Mouse (Mus musculus) liver, adult 2 months (tissue): ENCODE measurements around the gene Pawr. TPM values are rescaled to one million over a fixed set of nuclear protein-coding genes. Genes with fewer than 3 reads are reported as not detected.
A peak's percentile ranks its signal among the peaks of the same experiment; 100 is the strongest.
"Not testable (repeated sequence)": the region's sequence is repeated elsewhere in the genome, so short reads cannot be mapped to it uniquely, and the experiment has no call there.

Experiments used
- DNase-seq: peaks from one replicate; pipeline ENCODE4 v3.0.0-alpha.2; 2011; ENCODE audit warnings: low read depth, low spot score; ENCODE audit errors: extremely low read depth
- H3K27ac ChIP-seq: fragments of 200-500 bp; replicated peaks from 2 replicates; pipeline ENCODE4 v1.5.1; 2012; ENCODE audit warnings: low read depth, mild to moderate bottlenecking, control low read depth, inconsistent platforms, low read length; ENCODE audit not compliant: insufficient read depth
- H3K27me3 ChIP-seq: fragments of 200-500 bp; 2 replicates; pipeline ENCODE4 v1.6.1; 2012; ENCODE audit warnings: mild to moderate bottlenecking, moderate library complexity, low read length, inconsistent platforms; ENCODE audit not compliant: control insufficient read depth, insufficient read depth
- H3K36me3 ChIP-seq: fragments of 200-500 bp; 2 replicates; pipeline ENCODE4 v1.6.1; 2012; ENCODE audit warnings: low read length, inconsistent platforms; ENCODE audit not compliant: control insufficient read depth, insufficient read depth
- H3K4me1 ChIP-seq: fragments of 200-500 bp; 2 replicates; pipeline ENCODE4 v1.6.1; 2011; ENCODE audit warnings: low read length; ENCODE audit not compliant: control insufficient read depth, insufficient read depth
- H3K4me3 ChIP-seq: fragments of 200-500 bp; 2 replicates; pipeline ENCODE4 v1.5.1; 2011; ENCODE audit warnings: low read depth, mild to moderate bottlenecking, control low read depth, low read length, moderate library complexity; ENCODE audit not compliant: insufficient read depth
- H3K79me2 ChIP-seq: fragments of 200-500 bp; 2 replicates; pipeline ENCODE4 v1.6.1; 2012; ENCODE audit warnings: inconsistent platforms, mild to moderate bottlenecking, low read length, moderate library complexity; ENCODE audit not compliant: control insufficient read depth, insufficient read depth
- H3K9ac ChIP-seq: fragments of 200-500 bp; 2 replicates; pipeline ENCODE4 v1.6.1; 2012; ENCODE audit warnings: low read depth, mild to moderate bottlenecking, control low read depth, inconsistent platforms, low read length
- CTCF ChIP-seq: fragments of 200-500 bp; IDR thresholded peaks from 2 replicates; pipeline ENCODE4 v1.5.1; 2011; ENCODE audit warnings: low read depth, low read length, control low read depth
- POLR2A ChIP-seq: fragments of 200-500 bp; IDR thresholded peaks from 2 replicates; pipeline ENCODE4 v1.6.1; 2011; ENCODE audit warnings: low read length, control low read depth; ENCODE audit not compliant: insufficient read depth; ENCODE audit errors: extremely low read depth
- WGBS: fragments of 180-500 bp; shearing (Covaris S2); methylation state at CpG from one replicate; pipeline ENCODE4 v1.1.7; 2018; 5-methylcytosine and 5-hydroxymethylcytosine counted together
- polyA plus RNA-seq: library from polyadenylated mRNA; depleted of rRNA; stranded (reverse); fragments of >200 nt; gene quantifications from 2 replicates; pipeline ENCODE4 v1.2.3, GENCODE M21; 2012
- total RNA-seq: library from RNA; depleted of rRNA; stranded (reverse); fragments of >200 nt; gene quantifications from 2 replicates; pipeline ENCODE4 v1.2.3, GENCODE M21; 2014

The Pawr gene
- total and polyA plus RNA-seq, 2 experiments: 5.0 to 7.1 TPM

DNA sequence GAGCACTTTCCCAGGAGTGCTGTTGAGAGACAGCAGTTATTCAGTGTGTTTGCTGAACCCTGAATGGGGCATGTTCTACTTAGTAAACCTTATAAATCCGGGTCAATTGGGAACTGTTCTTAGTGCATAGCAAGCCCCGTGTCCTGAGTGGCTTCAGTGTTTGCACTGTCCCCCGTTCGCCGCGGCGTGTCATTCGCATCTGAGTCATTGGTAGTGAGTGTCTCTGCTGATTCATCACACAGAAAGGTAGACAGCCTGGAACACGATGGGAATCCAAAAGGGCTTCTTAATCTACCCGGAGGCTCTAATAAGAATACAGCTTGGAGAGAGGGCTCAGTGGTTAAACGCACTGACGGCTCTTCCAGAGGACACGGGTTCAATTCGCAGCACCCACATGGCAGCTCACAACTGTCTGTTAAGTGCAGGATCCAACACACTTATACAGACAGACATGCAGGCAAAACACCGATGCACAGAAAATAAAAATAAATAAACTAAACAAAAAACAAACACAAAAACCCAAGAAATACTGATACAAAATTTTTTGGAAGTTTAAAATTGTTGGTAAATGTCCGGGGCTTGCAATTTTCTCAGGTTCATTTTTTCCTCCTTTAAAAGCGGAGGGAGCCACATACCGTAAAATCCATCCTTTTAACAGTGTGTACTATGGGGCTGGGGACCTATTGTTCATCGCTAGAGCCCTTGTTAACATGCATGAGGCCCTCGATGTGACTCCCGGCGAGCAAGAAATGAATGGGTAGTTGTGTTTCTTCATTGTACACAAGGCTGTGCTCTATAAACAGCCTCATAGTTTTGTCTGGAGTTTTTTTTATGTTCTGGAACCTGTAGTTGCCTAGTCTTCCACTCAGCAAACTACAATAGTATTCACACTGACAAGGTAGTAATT is 6.4 kb downstream of the Pawr start:
- 93% methylated on average over 22 of the region's 22 CpGs for WGBS
- Histone ChIP-seq H3K27ac (no peak overlapping the region), H3K27me3 (no peaks in the 10 kb centered on the region), H3K4me3 (no peak overlapping the region), H3K4me1 (peaks cover 3% of the 10 kb centered on the region; the same call in 1 of the 2 replicates), H3K79me2 (peaks cover 16% of the 10 kb centered on the region; the same call in 1 of the 2 replicates), H3K9ac (no peak overlapping the region), H3K36me3 (peaks cover 4% of the 10 kb centered on the region; the same call in 1 of the 2 replicates)
- TF ChIP-seq POLR2A (no peak), CTCF (no peak)
- no peak for DNase-seq

GRCm38 (mm10) chr10:108339118-108339517 is 7.2 kb downstream of the Pawr start:
- H3K4me3 ChIP-seq: no peak overlapping the region
- 94% methylated on average over 5 of the region's 5 CpGs for WGBS
- no peak overlapping the region for H3K27ac ChIP-seq
- no peak for TF ChIP-seq CTCF
- no peak for TF ChIP-seq POLR2A
- no peak overlapping the region for H3K9ac ChIP-seq
- peaks cover 4% of the 10 kb centered on the region; the same call in 1 of the 2 replicates for H3K36me3 ChIP-seq
- H3K4me1 ChIP-seq: peaks cover 3% of the 10 kb centered on the region; the same call in 1 of the 2 replicates
- peaks cover 19% of the 10 kb centered on the region; the same call in 1 of the 2 replicates for H3K79me2 ChIP-seq
- no peaks in the 10 kb centered on the region for H3K27me3 ChIP-seq
- no peak for DNase-seq

- no peak overlapping the region for H3K4me3 ChIP-seq
- WGBS: 84% methylated on average over 4 of the region's 4 CpGs
Measured at GRCm38 (mm10) chr10:108339872-108340271, 8.0 kb downstream of the Pawr start.

DNA sequence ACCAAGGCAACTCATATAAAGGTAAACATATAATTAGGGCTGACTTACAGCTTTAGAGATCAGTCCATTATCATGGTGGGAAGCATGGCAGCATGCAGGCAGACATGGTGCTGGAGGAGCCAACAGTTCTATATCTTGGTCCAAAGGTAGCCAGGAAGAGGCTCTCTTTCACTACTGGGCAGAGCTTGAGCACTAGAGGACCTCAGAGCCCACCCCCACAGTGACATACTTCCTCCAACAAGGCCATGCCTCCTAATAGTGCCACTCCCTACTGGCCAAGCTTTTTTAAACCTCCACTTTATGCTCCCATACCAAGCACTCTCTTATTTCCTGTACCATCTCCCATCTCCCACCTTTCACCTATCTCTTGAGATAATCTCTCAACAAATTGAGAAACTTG is 11.8 kb downstream of the Pawr start:
- no peaks in the 10 kb centered on the region for H3K27me3 ChIP-seq
- H3K9ac ChIP-seq: no peak overlapping the region
- TF ChIP-seq CTCF (no peak), POLR2A (no peak)
- H3K4me3 ChIP-seq: no peak overlapping the region
- no peak overlapping the region for H3K27ac ChIP-seq
- H3K4me1 ChIP-seq: peaks cover 2% of the 10 kb centered on the region; the same call in 1 of the 2 replicates
- peaks cover 13% of the 10 kb centered on the region for H3K79me2 ChIP-seq
- no peak for DNase-seq
- 0 out of 2 replicates have a peak, but pooled peaks cover 4% of the 10 kb centered on the region for H3K36me3 ChIP-seq

More at GRCm38 (mm10) chr10:108339872-108340271, 8.0 kb downstream of the Pawr start:
- H3K36me3 ChIP-seq: peaks cover 4% of the 10 kb centered on the region; the same call in 1 of the 2 replicates
- no peaks in the 10 kb centered on the region for H3K27me3 ChIP-seq
- peaks cover 2% of the 10 kb centered on the region; the same call in 1 of the 2 replicates for H3K4me1 ChIP-seq
- H3K27ac ChIP-seq: no peak overlapping the region
- H3K79me2 ChIP-seq: peaks cover 19% of the 10 kb centered on the region; the same call in 1 of the 2 replicates
- no peak overlapping the region for H3K9ac ChIP-seq
- TF ChIP-seq CTCF (no peak), POLR2A (no peak)
- no peak for DNase-seq

GRCm38 (mm10) chr10:108345123-108345522 is 13.2 kb downstream of the Pawr start:
- Histone ChIP-seq H3K27me3 (no peaks in the 10 kb centered on the region), H3K36me3 (0 out of 2 replicates have a peak, but pooled peaks cover 4% of the 10 kb centered on the region), H3K79me2 (peaks cover 18% of the 10 kb centered on the region), H3K4me1 (no peaks in the 10 kb centered on the region; the same call in 1 of the 2 replicates), H3K4me3 (no peak overlapping the region), H3K27ac (no peak overlapping the region), H3K9ac (no peak overlapping the region)
- DNase-seq: peak; percentile 53
- TF ChIP-seq CTCF: no peak
- no peak for TF ChIP-seq POLR2A
- WGBS: 75% methylated on average over 9 of the region's 9 CpGs

GRCm38 (mm10) chr10:108346301-108346700 is 14.4 kb downstream of the Pawr start:
- H3K79me2 ChIP-seq: peaks cover 18% of the 10 kb centered on the region
- not testable (repeated sequence) for H3K27ac ChIP-seq, H3K36me3 ChIP-seq, H3K27me3 ChIP-seq, DNase-seq, H3K9ac ChIP-seq, H3K4me1 ChIP-seq, H3K4me3 ChIP-seq
- WGBS: 98% methylated on average over 4 of the region's 4 CpGs
